8 mouse cellular contexts compared by ENCODE assay signal in the genomic region with DNA sequence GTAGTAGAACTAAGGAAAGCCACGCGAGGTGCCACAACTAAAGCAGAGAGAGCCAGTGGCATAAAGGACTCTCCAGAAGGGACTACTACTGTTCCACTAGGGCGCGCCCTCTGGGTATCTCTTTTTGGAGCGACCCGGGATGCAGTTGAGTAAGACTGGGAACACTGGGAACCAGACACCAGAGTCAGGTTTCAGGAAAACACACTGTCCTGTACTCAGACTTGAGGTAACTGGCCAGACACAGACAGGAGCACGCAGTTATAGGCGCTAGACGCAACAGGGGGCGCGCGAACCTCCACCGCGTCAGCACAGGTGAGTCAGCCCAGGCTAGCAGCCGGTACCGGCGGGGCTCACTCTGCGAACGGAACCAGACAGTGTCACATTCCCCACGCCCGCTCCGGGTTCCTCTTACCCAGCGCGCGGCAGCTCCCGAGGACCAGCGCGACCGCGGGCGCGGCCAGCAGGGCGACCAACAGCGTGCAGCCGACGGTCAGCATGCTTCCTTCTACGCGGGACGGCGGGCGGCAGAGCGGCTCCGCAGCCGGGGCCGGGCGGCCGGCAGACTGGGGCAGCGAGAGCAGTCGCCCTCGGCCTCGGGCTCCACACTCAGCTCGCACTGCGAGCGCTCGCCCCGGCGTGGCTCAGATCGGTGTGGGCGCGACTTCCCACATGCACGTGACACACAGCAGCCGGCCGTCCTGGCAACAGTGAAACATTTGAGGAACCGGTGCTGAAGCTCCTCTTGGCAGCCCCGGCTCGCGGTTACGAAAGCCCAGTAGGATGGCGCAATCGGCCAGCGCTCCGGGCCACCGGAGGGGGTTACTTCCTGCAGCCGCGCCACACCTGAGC. TPM values are rescaled to one million over a fixed set of nuclear protein-coding genes. Genes with fewer than 3 reads are reported as not detected.
DNase-seq lines count a peak whose midpoint lies in the region; ATAC-seq lines count a peak whose summit lies in the region.

A gene (minus strand): TSS at position 654 of the 849 bp plus-strand sequence.

- H3K4me3 ChIP-seq in limb, embryonic 10.5 days = peak within 1 kb of the TSS; percentile 63
- peak within 1 kb of the TSS; percentile 43 for H3K4me3 ChIP-seq in midbrain, embryonic 12.5 days

- peak; percentile 90 for DNase-seq in adrenal gland, adult 8-10 months
- DNase-seq in embryo, embryonic 9.5 days (ENCODE audit: extremely low spot score) = peak; percentile 66
- peak; percentile 99 for DNase-seq in heart, adult 11 months
- DNase-seq in kidney, adult 18-20 months = peak; percentile 86
- peak; percentile 80 for DNase-seq in limb, embryonic 10.5 days (ENCODE audit: low spot score)
- peak; percentile 94 for DNase-seq in skeletal muscle tissue, adult 2 months (ENCODE audit: low read depth, low spot score)

- H3K27me3 ChIP-seq in limb, embryonic 10.5 days (ENCODE audit: low read depth, poor library complexity, severe bottlenecking) = peaks cover 45% of the 10 kb centered on the region
- H3K27me3 ChIP-seq in midbrain, embryonic 12.5 days = peaks cover 56% of the 10 kb centered on the region

- H3K4me2 ChIP-seq in midbrain, embryonic 12.5 days (replicated peaks) = peak within 1 kb of the TSS; percentile 87

- no peaks in the 10 kb centered on the region for H3K9me3 ChIP-seq in limb, embryonic 10.5 days (replicated peaks)
- H3K9me3 ChIP-seq in midbrain, embryonic 12.5 days = no peaks in the 10 kb centered on the region

- peak within 1 kb of the TSS; percentile 74 for H3K27ac ChIP-seq in limb, embryonic 10.5 days
- no peak within 1 kb of the TSS for H3K27ac ChIP-seq in midbrain, embryonic 12.5 days (replicated peaks)

- H3K4me1 ChIP-seq in limb, embryonic 10.5 days = peaks cover 15% of the 10 kb centered on the region
- H3K4me1 ChIP-seq in midbrain, embryonic 12.5 days = peaks cover 10% of the 10 kb centered on the region

- 1% methylated on average over 75 of the region's 75 CpGs for WGBS in limb, embryonic 10.5 days
- 1% methylated on average over 75 of the region's 75 CpGs for WGBS in midbrain, embryonic 12.5 days

- peak within 1 kb of the TSS; percentile 57 for H3K9ac ChIP-seq in midbrain, embryonic 12.5 days (replicated peaks)

- no peaks in the 10 kb centered on the region for H3K36me3 ChIP-seq in limb, embryonic 10.5 days
- no peaks in the 10 kb centered on the region for H3K36me3 ChIP-seq in midbrain, embryonic 12.5 days

- ATAC-seq in midbrain, embryonic 12.5 days (ENCODE audit: low FRiP score, low read depth) = peak; percentile 79
- no peak for ATAC-seq in erythroid progenitor cell, adult 5-6 weeks (replicated peaks; ENCODE audit: low FRiP score, poor library complexity, severe bottlenecking)

RNA-seq across cellular contexts. Expression of the gene that starts here (rescaled TPM):
- total RNA-seq in adrenal gland, adult 8-10 months (2022) = 10 to 100 TPM in 2 of 4 experiments, 1 to 10 TPM in 2; 6.7 to 13.4 (median 10.1) TPM
- polyA plus RNA-seq in limb, embryonic 10.5 days (2016; fragmentation: Nextera tagmentation; extraction: Ambion mirVana) = 0.25 and 0.38 TPM in 2 replicates
- polyA plus RNA-seq in midbrain, embryonic 12.5 days (2016; fragmentation: Nextera tagmentation; extraction: Ambion mirVana) = 0.50 and 0.83 TPM in 2 replicates
- 5.8 and 10.5 TPM in 2 replicates for total RNA-seq in erythroid progenitor cell, adult 5-6 weeks (2015; ENCODE audit: low replicate concordance)
- 0.90 and 2.3 TPM in 2 replicates for total RNA-seq in erythroid progenitor cell, adult 5-6 weeks (2017; ENCODE audit: low replicate concordance)

Comparison
In these comparisons a context has a peak if more than half of its experiments do, and no peak if none do; other contexts are left out.
1. Peak in DNase-seq, H3K4me3 ChIP-seq and H3K27ac ChIP-seq in limb, embryonic 10.5 days; RNA of the gene not detected or under 1 TPM.
2. Peak in ATAC-seq, H3K4me3 ChIP-seq, H3K9ac ChIP-seq and H3K4me2 ChIP-seq in midbrain, embryonic 12.5 days; RNA of the gene not detected or under 1 TPM.